Mouse (Mus musculus): ENCODE data around the gene D10Wsu102e. TPM values are rescaled to one million over a fixed set of nuclear protein-coding genes. Genes with fewer than 3 reads are reported as not detected.
"Not testable (repeated sequence)": the region's sequence is repeated elsewhere in the genome, so short reads cannot be mapped to it uniquely, and the experiment has no call there.

Gene D10Wsu102e
- total RNA-seq, 2 experiments from 2014 or later, result 0.87 to 1.2 TPM

GRCm38 (mm10) chr10:83383863-83384262, 23.8 kb downstream of the D10Wsu102e start:
- ATAC-seq (replicated peaks; ENCODE audit: poor library complexity), result peak; percentile 23; the same call in 1 of the 2 replicates

GRCm38 (mm10) chr10:83384456-83385215, 24.6 kb downstream of the D10Wsu102e start:
- peak; percentile 87 for ATAC-seq (replicated peaks; ENCODE audit: poor library complexity)

- ATAC-seq (replicated peaks; ENCODE audit: poor library complexity), result no peak
Observed at GRCm38 (mm10) chr10:83385330-83385910, 25.4 kb downstream of the D10Wsu102e start.

GRCm38 (mm10) chr10:83397336-83397735, 37.3 kb downstream of the D10Wsu102e start:
- peak; percentile 89 for ATAC-seq (replicated peaks; ENCODE audit: poor library complexity)

GRCm38 (mm10) chr10:83400896-83401295, 40.9 kb downstream of the D10Wsu102e start:
- not testable (repeated sequence) for ATAC-seq (replicated peaks; ENCODE audit: poor library complexity)

- ATAC-seq (replicated peaks; ENCODE audit: poor library complexity), result no peak
Observed at GRCm38 (mm10) chr10:83405031-83405430, 45.0 kb downstream of the D10Wsu102e start.

GRCm38 (mm10) chr10:83405711-83406110, 45.7 kb downstream of the D10Wsu102e start:
- no peak for ATAC-seq (replicated peaks; ENCODE audit: poor library complexity)

- ATAC-seq (replicated peaks; ENCODE audit: poor library complexity), result no peak
Observed at GRCm38 (mm10) chr10:83407141-83407540, 47.1 kb downstream of the D10Wsu102e start.

GRCm38 (mm10) chr10:83418466-83418865, 58.4 kb downstream of the D10Wsu102e start:
- not testable (repeated sequence) for ATAC-seq (replicated peaks; ENCODE audit: poor library complexity)

- ATAC-seq (replicated peaks; ENCODE audit: poor library complexity), result peak; percentile 57
Observed at GRCm38 (mm10) chr10:83448582-83448981, 88.6 kb downstream of the D10Wsu102e start.

- no peak for ATAC-seq (replicated peaks; ENCODE audit: poor library complexity)
Observed at GRCm38 (mm10) chr10:83457531-83457930, 97.5 kb downstream of the D10Wsu102e start.

- ATAC-seq (replicated peaks; ENCODE audit: poor library complexity), result no peak
Observed at GRCm38 (mm10) chr10:83475226-83475625, 115.2 kb downstream of the D10Wsu102e start.

GRCm38 (mm10) chr10:83477286-83477685, 117.3 kb downstream of the D10Wsu102e start:
- ATAC-seq (replicated peaks; ENCODE audit: poor library complexity), result no peak

- ATAC-seq (replicated peaks; ENCODE audit: poor library complexity), result no peak
Observed at GRCm38 (mm10) chr10:83490506-83490905, 130.5 kb downstream of the D10Wsu102e start.

GRCm38 (mm10) chr10:83497321-83497720, 137.3 kb downstream of the D10Wsu102e start:
- no peak for ATAC-seq (replicated peaks; ENCODE audit: poor library complexity)

GRCm38 (mm10) chr10:83508962-83509660, 149.1 kb downstream of the D10Wsu102e start:
- ATAC-seq (replicated peaks; ENCODE audit: poor library complexity), result peak; percentile 67

GRCm38 (mm10) chr10:83511304-83511703, 151.3 kb downstream of the D10Wsu102e start:
- ATAC-seq (replicated peaks; ENCODE audit: poor library complexity), result 0 out of 2 replicates have a peak, but pooled peaks have one; percentile 7

GRCm38 (mm10) chr10:83513736-83514135, 153.7 kb downstream of the D10Wsu102e start:
- no peak for ATAC-seq (replicated peaks; ENCODE audit: poor library complexity)

GRCm38 (mm10) chr10:83520990-83521389, 161.0 kb downstream of the D10Wsu102e start:
- peak; percentile 44; the same call in 1 of the 2 replicates for ATAC-seq (replicated peaks; ENCODE audit: poor library complexity)

GRCm38 (mm10) chr10:83524238-83524637, 164.2 kb downstream of the D10Wsu102e start:
- not testable (repeated sequence) for ATAC-seq (replicated peaks; ENCODE audit: poor library complexity)

GRCm38 (mm10) chr10:83530384-83530967, 170.5 kb downstream of the D10Wsu102e start:
- peak; percentile 53 for ATAC-seq (replicated peaks; ENCODE audit: poor library complexity)

Data from megakaryocyte progenitor cell, adult 5-6 weeks (primary cell).